8 mouse cellular contexts compared by ENCODE assay signal in genomic region chr8:10438772-10439171, GRCm38 (mm10).
A peak's percentile ranks its signal among the peaks of the same experiment; 100 is the strongest.
DNase-seq lines count a peak whose midpoint lies in the region; ATAC-seq and TF ChIP-seq lines count a peak whose summit lies in the region.

No protein-coding gene starts in this region.

- H3K9ac ChIP-seq in intestine, embryonic 14.5 days (ENCODE audit: low read length) = no peak overlapping the region
- no peak overlapping the region for H3K9ac ChIP-seq in midbrain, embryonic 15.5 days

- H3K4me1 ChIP-seq in intestine, embryonic 14.5 days (replicated peaks; ENCODE audit: control insufficient read depth, insufficient read depth, low read length) = 0 out of 2 replicates have a peak, but pooled peaks cover 4% of the 10 kb centered on the region
- H3K4me1 ChIP-seq in midbrain, embryonic 15.5 days = peaks cover 7% of the 10 kb centered on the region
- H3K4me1 ChIP-seq in small intestine, adult 2 months (ENCODE audit: control insufficient read depth, insufficient read depth, insufficient read length, low read length) = no peaks in the 10 kb centered on the region

- no peak overlapping the region for H3K27ac ChIP-seq in intestine, embryonic 14.5 days (ENCODE audit: low read depth)
- no peak overlapping the region for H3K27ac ChIP-seq in midbrain, embryonic 15.5 days
- H3K27ac ChIP-seq in small intestine, adult 2 months (ENCODE audit: insufficient read depth, low read depth, low read length) = no peak overlapping the region

- H3K27me3 ChIP-seq in intestine, embryonic 14.5 days (replicated peaks; ENCODE audit: control insufficient read depth, insufficient read depth, low read length) = no peaks in the 10 kb centered on the region
- H3K27me3 ChIP-seq in midbrain, embryonic 15.5 days (replicated peaks) = no peaks in the 10 kb centered on the region
- H3K27me3 ChIP-seq in small intestine, adult 2 months (ENCODE audit: control insufficient read depth, insufficient read depth, low read length) = no peaks in the 10 kb centered on the region

- ATAC-seq in intestine, embryonic 14.5 days (replicated peaks; ENCODE audit: low FRiP score, low TSS enrichment, low read depth) = no peak
- ATAC-seq in midbrain, embryonic 15.5 days (replicated peaks) = peak; percentile 41; the same call in 1 of the 2 replicates
- no peak for ATAC-seq in inflammation-experienced regulatory T-cells, adult 6 months

- TF ChIP-seq CTCF in small intestine, adult 2 months (IDR thresholded peaks at IDR 0.05; ENCODE audit: extremely low read depth, insufficient read length, insufficient replicate concordance, low read depth, low read length) = peak; percentile 98

- no peaks in the 10 kb centered on the region for H3K36me3 ChIP-seq in intestine, embryonic 14.5 days (ENCODE audit: control insufficient read depth, insufficient read depth, low read length)
- no peaks in the 10 kb centered on the region for H3K36me3 ChIP-seq in midbrain, embryonic 15.5 days (replicated peaks)
- no peaks in the 10 kb centered on the region for H3K36me3 ChIP-seq in small intestine, adult 2 months (ENCODE audit: control insufficient read depth, insufficient read depth, low read length)

- H3K4me2 ChIP-seq in intestine, embryonic 14.5 days (ENCODE audit: low read length) = no peak overlapping the region
- no peak overlapping the region for H3K4me2 ChIP-seq in midbrain, embryonic 15.5 days

- no peaks in the 10 kb centered on the region for H3K9me3 ChIP-seq in intestine, embryonic 14.5 days (ENCODE audit: control insufficient read depth, low read length)
- H3K9me3 ChIP-seq in midbrain, embryonic 15.5 days = no peaks in the 10 kb centered on the region

- 14% methylated on average over 11 of the region's 11 CpGs for WGBS in intestine, embryonic 14.5 days
- WGBS in midbrain, embryonic 15.5 days = 16% methylated on average over 11 of the region's 11 CpGs
- 19% methylated on average over 11 of the region's 11 CpGs for WGBS in small intestine, adult 2 months

- TF ChIP-seq POLR2A in small intestine, adult 2 months (IDR thresholded peaks at IDR 0.05; ENCODE audit: low read depth, low read length) = no peak

- no peak overlapping the region for H3K4me3 ChIP-seq in intestine, embryonic 14.5 days (ENCODE audit: low read depth, low read length)
- H3K4me3 ChIP-seq in midbrain, embryonic 15.5 days = no peak overlapping the region
- no peak overlapping the region for H3K4me3 ChIP-seq in small intestine, adult 2 months (ENCODE audit: low read depth, low read length)

- intact Hi-C loops in left cerebral cortex, postnatal 14 days (cut with DNase I) = loop anchor here (2.0 to 10.0 kb wide), 3 partner anchors 386 to 734 kb away; no protein-coding TSS in a partner anchor

- peak; percentile 74 to 93 for DNase-seq in adrenal gland, adult (ENCODE audit: inconsistent age in 2 of 2, low spot score in 1 of 2)
- DNase-seq in cerebellum, postnatal 10 days = peak; percentile 86 to 91
- peak; percentile 62 to 69 for DNase-seq in frontal cortex, postnatal 25 days (ENCODE audit: low spot score in 2 of 2)
- DNase-seq in intestine, embryonic 14.5 days (ENCODE audit: low spot score) = peak; percentile 85
- peak; percentile 83 to 85 for DNase-seq in left cerebral cortex, postnatal 14 days (ENCODE audit: low spot score in 2 of 2)
